Mouse (Mus musculus) midbrain, embryonic 15.5 days (tissue): ENCODE measurements around the gene Irx4. TPM values are rescaled to one million over a fixed set of nuclear protein-coding genes. Genes with fewer than 3 reads are reported as not detected.

Experiments
- ATAC-seq: fragments of 200-750 bp; cut with Nextera tagmentation; replicated peaks from 2 replicates; pipeline ENCODE4 v1.8.0; 2017; ENCODE audit warnings: moderate TSS enrichment
- H3K27ac ChIP-seq: fragments of 300-500 bp; sonication (generic); 2 replicates; pipeline ENCODE4 v1.5.1; 2015; ENCODE audit warnings: mild to moderate bottlenecking, inconsistent platforms
- H3K27me3 ChIP-seq: fragments of 300-500 bp; sonication (generic); replicated peaks from 2 replicates; pipeline ENCODE4 v1.6.1; 2015; ENCODE audit warnings: inconsistent platforms
- H3K36me3 ChIP-seq: fragments of 300-500 bp; sonication (generic); replicated peaks from 2 replicates; pipeline ENCODE4 v1.6.1; 2015; ENCODE audit warnings: inconsistent platforms
- H3K4me1 ChIP-seq: fragments of 300-500 bp; sonication (generic); 2 replicates; pipeline ENCODE4 v1.6.1; 2015; ENCODE audit warnings: inconsistent platforms
- H3K4me2 ChIP-seq: fragments of 300-500 bp; sonication (generic); 2 replicates; pipeline ENCODE4 v1.6.1; 2015; ENCODE audit warnings: inconsistent platforms, mild to moderate bottlenecking, moderate library complexity
- H3K4me3 ChIP-seq: fragments of 300-500 bp; sonication (generic); 2 replicates; pipeline ENCODE4 v1.5.1; 2015; ENCODE audit warnings: mild to moderate bottlenecking, inconsistent platforms
- H3K9ac ChIP-seq: fragments of 300-500 bp; sonication (generic); 2 replicates; pipeline ENCODE4 v1.6.1; 2015; ENCODE audit warnings: mild to moderate bottlenecking, inconsistent platforms
- H3K9me3 ChIP-seq: fragments of 300-500 bp; sonication (generic); 2 replicates; pipeline ENCODE4 v1.6.1; 2016; ENCODE audit warnings: inconsistent platforms
- WGBS: fragments of 180-500 bp; shearing (Covaris S2); methylation state at CpG from one replicate; pipeline ENCODE4 v1.1.7; 2015; ENCODE audit warnings: mixed read lengths; 5-methylcytosine and 5-hydroxymethylcytosine counted together
- polyA plus RNA-seq: library from polyadenylated mRNA; unstranded; fragments of >200 nt; fragmentation: Nextera tagmentation; extraction: Ambion mirVana; gene quantifications from 2 replicates; pipeline ENCODE4 v1.2.1, GENCODE M21; 2015

The Irx4 gene
- polyA plus RNA-seq: 0.96 and 1.7 TPM in 2 replicates

DNA sequence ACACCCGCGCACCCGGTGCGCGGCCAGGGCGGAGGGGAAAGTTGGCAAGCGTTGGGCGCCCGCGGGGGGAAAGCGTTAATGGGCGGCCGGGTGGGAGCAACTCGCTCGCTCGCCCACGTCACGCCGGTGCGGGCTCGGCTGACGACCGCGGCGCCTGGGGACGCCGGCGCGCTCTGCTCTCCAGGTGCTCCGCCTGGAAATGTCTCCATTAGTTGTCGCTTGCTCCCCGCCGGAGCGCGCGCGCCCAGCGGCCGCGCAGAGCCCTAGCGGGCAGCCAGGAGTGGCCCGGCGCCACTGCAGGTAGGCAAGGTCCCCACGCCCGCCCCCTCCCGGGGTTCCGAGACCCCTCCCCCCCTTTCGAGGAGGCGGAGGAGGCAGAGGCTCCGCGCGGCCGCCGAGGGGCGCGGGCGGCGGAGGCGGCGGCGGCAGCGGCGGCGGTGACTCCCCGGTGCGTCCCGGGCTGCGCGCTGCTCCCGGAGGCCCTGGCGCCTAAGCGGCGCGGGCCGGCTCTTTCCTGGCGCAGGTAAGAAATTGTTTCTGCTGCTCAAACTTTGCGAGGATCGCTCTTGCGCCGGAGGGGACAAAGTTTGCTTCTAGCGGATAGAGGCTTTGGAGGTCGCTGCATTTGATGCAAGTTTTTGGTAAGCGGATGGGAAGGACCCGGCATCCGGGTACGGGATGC, at the start of gene Irx4:
TSS of gene Irx4 (plus strand) at position 126 of the 682 bp plus-strand sequence.
- H3K27ac ChIP-seq: no peak within 1 kb of the TSS
- no peak within 1 kb of the TSS for H3K9ac ChIP-seq

DNA sequence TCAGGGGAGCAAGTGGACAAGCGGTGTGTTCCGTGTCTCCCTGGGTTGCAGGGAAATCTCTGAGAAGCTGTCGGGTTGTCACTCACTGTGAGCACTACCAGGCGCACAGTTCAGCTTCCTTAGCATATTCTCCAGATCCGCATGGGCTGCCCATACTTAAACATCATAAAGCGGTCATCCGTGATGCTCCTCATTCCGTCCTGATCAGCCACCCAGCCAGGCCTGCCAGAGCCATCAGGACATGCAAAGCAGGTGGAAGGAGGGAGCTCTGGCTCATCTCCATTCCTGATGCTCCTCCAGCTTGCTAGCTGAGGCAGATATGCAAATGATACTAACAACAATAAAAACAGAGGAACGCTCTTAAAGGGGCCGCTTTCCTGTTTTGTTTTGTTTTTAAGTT, 46.0 kb upstream of the Irx4 start:
- H3K4me3 ChIP-seq: no peak overlapping the region

More for the DNA sequence above, at the start of gene Irx4:
- WGBS: under 1% methylated on average over 85 of the region's 86 CpGs
- Histone ChIP-seq H3K36me3 (no peaks in the 10 kb centered on the region), H3K4me2 (peak within 1 kb of the TSS; percentile 86), H3K4me3 (peak within 1 kb of the TSS; percentile 44), H3K9me3 (no peaks in the 10 kb centered on the region), H3K4me1 (peaks cover 38% of the 10 kb centered on the region), H3K27me3 (peaks cover 86% of the 10 kb centered on the region)
- 0 out of 2 replicates have a peak, but pooled peaks have one; percentile 12 for ATAC-seq

DNA sequence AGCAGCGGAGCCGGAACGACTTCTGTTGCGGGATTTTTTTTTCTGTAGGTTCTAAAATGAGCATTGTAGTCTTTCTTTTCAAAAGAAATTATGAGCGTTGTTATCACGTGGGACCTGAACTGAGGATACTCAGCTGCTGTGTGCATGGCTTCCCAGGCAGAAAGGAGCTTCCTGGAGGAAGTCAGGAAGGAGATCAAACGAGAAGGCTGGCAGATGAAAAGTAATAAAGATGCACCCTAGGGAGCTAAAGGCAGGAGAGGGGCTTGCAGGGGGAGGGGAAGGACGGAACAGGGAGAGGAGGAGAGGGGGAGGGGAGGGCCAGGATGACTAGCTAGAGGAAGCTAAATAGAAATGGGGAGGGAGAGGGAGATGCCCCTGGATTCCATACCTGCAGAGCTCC, 23.8 kb upstream of the Irx4 start:
- no peaks in the 10 kb centered on the region for H3K27me3 ChIP-seq
- H3K9me3 ChIP-seq: no peaks in the 10 kb centered on the region
- no peaks in the 10 kb centered on the region for H3K36me3 ChIP-seq
- H3K4me2 ChIP-seq: no peak overlapping the region
- peaks cover 5% of the 10 kb centered on the region; the same call in 1 of the 2 replicates for H3K4me1 ChIP-seq
- H3K27ac ChIP-seq: no peak overlapping the region
- no peak overlapping the region for H3K4me3 ChIP-seq
- 34% methylated on average over 8 of the region's 8 CpGs for WGBS
- ATAC-seq: peak; percentile 74
- no peak overlapping the region for H3K9ac ChIP-seq

More for the DNA sequence above, 46.0 kb upstream of the Irx4 start:
- 59% methylated on average over 10 of the region's 10 CpGs for WGBS
- Histone ChIP-seq H3K4me2 (no peak overlapping the region), H3K9me3 (no peaks in the 10 kb centered on the region), H3K9ac (no peak overlapping the region), H3K4me1 (no peaks in the 10 kb centered on the region), H3K36me3 (no peaks in the 10 kb centered on the region), H3K27me3 (no peaks in the 10 kb centered on the region), H3K27ac (no peak overlapping the region)
- ATAC-seq: no peak

DNA sequence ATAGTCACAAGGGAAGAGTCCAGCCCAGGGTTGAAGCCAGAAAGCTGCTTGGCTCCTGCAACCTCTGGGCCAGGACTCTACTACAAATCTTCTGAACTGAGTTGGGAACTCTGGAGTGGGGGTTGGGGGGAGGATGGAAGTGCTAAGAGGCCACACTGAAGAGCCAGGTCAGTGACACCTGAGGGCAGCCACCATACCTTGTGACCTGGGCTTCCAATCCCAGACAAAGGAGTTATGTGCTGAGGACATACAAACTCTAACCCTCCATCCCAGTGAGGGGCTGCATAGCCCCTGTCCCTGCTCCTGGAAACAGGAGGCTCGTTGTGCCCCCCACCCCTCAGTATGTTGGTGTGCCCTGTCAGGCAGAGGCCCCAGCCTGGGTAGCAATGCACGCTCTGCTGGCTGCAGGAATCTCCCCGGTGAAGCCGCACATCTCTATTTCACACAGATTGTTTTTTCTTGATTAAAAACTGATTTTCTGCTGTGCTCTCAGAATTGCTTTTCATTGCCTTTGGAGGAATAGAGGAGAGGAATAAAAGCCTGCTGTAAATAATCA, 21.0 kb upstream of the Irx4 start:
- Histone ChIP-seq H3K36me3 (no peaks in the 10 kb centered on the region), H3K4me3 (no peak overlapping the region), H3K27ac (no peak overlapping the region), H3K27me3 (no peaks in the 10 kb centered on the region), H3K4me2 (no peak overlapping the region), H3K4me1 (peaks cover 5% of the 10 kb centered on the region; the same call in 1 of the 2 replicates), H3K9ac (no peak overlapping the region), H3K9me3 (0 out of 2 replicates have a peak, but pooled peaks cover 2% of the 10 kb centered on the region)
- peak; percentile 35; the same call in 1 of the 2 replicates for ATAC-seq
- 49% methylated on average over 4 of the region's 4 CpGs for WGBS

DNA sequence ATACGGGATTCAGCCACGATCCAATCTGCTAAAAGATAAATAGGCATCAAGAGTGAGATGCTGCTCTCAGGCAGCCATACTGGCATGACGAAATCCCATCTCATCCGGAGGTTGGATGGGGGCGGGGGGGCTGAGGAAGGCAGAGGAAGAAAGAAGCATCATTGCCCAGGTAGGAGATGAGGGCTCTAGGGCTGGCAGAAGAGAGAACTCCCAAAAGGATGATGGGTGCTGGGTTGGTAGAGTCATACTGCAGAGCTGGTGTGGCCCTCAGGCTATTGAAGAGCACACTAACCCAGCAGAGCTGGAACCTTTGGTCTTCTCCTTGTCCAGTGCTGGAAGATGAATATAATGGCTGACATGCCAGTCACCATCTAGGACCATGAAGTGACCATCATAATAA, 17.7 kb upstream of the Irx4 start:
- 89% methylated on average over 5 of the region's 5 CpGs for WGBS
- H3K36me3 ChIP-seq: no peaks in the 10 kb centered on the region
- ATAC-seq: no peak
- no peak overlapping the region for H3K4me2 ChIP-seq
- peaks cover 5% of the 10 kb centered on the region; the same call in 1 of the 2 replicates for H3K4me1 ChIP-seq
- H3K27ac ChIP-seq: no peak overlapping the region
- no peaks in the 10 kb centered on the region for H3K27me3 ChIP-seq
- H3K4me3 ChIP-seq: no peak overlapping the region
- no peak overlapping the region for H3K9ac ChIP-seq
- 0 out of 2 replicates have a peak, but pooled peaks cover 2% of the 10 kb centered on the region for H3K9me3 ChIP-seq

DNA sequence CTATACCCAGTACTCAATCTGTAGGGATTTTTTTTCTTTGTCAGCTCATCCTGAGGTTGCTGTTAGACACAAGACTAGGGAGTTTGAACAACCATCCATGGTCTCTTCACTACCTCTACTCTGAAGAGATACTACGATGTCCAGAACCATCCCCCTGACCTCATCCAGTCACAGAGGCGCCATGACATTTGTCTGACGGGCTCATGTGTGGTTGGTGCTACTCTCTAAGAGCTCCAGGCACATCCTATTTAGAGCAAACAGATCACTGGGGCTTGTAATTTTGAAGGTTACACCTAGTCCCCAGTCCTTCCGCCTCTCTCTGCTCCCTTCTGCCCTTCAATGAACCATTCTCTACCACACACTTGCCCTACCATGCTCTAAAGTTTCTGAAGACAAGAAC, 13.3 kb upstream of the Irx4 start:
- no peaks in the 10 kb centered on the region for H3K36me3 ChIP-seq
- no peak overlapping the region for H3K4me3 ChIP-seq
- ATAC-seq: no peak
- no peak overlapping the region for H3K4me2 ChIP-seq
- H3K27ac ChIP-seq: no peak overlapping the region
- no peaks in the 10 kb centered on the region for H3K4me1 ChIP-seq
- 95% methylated on average over 4 of the region's 4 CpGs for WGBS
- H3K27me3 ChIP-seq: peaks cover 7% of the 10 kb centered on the region
- no peak overlapping the region for H3K9ac ChIP-seq
- 0 out of 2 replicates have a peak, but pooled peaks cover 2% of the 10 kb centered on the region for H3K9me3 ChIP-seq

DNA sequence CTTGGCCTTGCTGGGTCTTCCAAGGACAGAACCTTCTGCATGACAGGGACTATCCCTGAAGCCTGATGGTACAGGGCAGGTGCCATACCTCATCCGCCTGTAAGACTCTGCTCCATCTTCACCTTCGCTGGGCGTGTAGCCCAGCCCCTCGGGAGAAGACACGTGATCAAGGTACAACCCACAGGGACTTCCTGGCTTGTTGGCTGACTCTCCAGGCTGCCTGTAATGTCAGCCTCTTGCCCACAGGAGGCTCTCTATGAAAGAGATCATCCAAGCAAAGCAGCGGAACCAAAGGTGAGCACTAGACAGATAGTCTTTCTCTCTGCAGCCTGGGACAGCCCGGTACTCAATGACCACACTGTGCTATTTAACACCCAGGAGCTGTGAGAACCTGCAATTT, 9.1 kb upstream of the Irx4 start:
- H3K27ac ChIP-seq: no peak overlapping the region
- no peaks in the 10 kb centered on the region for H3K4me1 ChIP-seq
- no peak overlapping the region for H3K4me2 ChIP-seq
- H3K27me3 ChIP-seq: peaks cover 18% of the 10 kb centered on the region
- no peak for ATAC-seq
- H3K9me3 ChIP-seq: no peaks in the 10 kb centered on the region
- WGBS: 41% methylated on average over 7 of the region's 7 CpGs
- no peaks in the 10 kb centered on the region for H3K36me3 ChIP-seq
- no peak overlapping the region for H3K4me3 ChIP-seq
- H3K9ac ChIP-seq: no peak overlapping the region

DNA sequence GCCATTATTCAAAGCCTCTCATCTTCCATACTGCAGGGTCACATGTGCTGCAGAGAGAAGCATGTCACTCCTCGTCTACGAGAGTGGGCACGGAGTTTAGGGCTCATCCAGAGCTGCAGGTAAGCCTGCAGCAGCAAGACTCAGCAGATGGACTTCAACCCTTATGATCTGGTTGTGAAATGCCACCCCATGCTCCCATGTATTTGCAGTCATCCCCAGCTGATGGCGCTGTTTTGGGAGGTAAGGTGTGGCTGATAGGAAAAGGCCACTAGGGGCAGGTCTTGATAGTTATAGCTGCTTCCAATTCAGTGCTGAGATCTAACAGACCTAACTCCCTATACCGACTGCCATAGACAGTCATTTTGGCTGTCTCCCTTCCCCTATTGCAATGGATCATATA, 8.3 kb upstream of the Irx4 start:
- Histone ChIP-seq H3K9ac (no peak overlapping the region), H3K36me3 (no peaks in the 10 kb centered on the region), H3K27me3 (peaks cover 19% of the 10 kb centered on the region), H3K4me2 (no peak overlapping the region), H3K4me1 (no peaks in the 10 kb centered on the region), H3K9me3 (no peaks in the 10 kb centered on the region), H3K27ac (no peak overlapping the region), H3K4me3 (no peak overlapping the region)
- 55% methylated on average over 5 of the region's 5 CpGs for WGBS
- no peak for ATAC-seq

DNA sequence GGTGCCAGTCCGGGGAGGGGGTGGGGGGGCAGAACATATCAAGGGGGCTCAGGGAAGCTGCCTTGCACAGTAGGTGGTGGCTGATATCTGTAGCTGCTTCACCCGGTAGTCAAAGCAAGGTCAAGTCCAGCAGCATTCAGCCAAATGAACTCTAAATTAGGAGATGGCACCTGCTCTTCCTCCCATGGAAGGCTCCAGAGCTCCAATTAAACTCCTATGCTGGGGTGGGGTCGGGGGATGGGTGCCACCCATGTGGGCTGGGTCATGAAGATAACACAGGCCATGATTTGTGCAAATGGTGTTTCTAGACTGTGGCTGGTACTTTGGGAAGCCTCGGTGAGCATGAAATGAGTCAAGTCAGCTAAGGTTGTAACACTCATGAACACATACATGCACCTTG, 1.9 kb upstream of the Irx4 start:
- Histone ChIP-seq H3K9ac (no peak overlapping the region), H3K27me3 (peaks cover 66% of the 10 kb centered on the region)
- 55% methylated on average over 4 of the region's 4 CpGs for WGBS

DNA sequence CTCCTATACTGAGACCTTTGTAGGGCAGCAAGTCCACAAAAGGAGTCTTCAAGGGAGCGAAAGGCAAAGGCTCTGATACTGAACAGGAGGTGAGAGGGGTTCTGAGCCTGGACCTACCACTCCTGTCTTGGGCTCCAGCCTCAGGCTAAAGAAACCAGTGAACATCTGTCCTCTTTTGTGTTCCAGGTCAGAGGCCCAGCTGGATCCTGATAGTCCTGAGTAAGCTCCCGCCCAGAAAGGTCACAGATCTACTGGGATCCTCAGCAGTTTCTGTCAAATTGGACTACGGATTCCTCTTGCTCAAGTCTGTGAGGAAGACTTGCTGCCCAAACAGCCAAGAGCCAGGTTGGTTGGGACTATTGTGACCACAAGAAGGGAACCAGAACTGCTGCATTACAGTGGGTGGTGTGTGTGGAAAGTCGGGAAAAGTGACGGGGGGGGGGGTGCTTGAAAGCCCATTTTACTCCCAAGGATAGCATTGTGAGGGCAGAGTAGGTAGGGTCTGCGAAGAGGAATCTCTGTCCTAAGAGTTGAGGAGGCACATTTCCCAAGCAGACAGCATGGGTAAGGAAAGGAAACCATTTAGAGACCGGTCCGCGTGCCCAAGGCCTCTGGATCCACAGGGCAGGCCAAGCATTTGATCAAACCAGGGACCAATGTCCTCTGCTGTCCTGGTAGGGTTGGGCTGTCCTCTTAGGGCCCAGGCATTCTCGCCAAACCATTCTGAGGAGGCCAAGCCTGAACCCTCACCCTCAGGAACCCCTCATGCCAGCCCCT, 514 bp upstream of the Irx4 start:
- Histone ChIP-seq H3K4me1 (peaks cover 33% of the 10 kb centered on the region), H3K27me3 (peaks cover 79% of the 10 kb centered on the region), H3K36me3 (no peaks in the 10 kb centered on the region), H3K4me2 (peak overlapping the region; percentile 86), H3K9ac (no peak overlapping the region), H3K4me3 (peak overlapping the region; percentile 44), H3K9me3 (no peaks in the 10 kb centered on the region), H3K27ac (no peak overlapping the region)
- ATAC-seq: peak; percentile 34; the same call in 1 of the 2 replicates
- WGBS: 7% methylated on average over 10 of the region's 10 CpGs

More for the DNA sequence above, 1.9 kb upstream of the Irx4 start:
- no peaks in the 10 kb centered on the region for H3K9me3 ChIP-seq
- peaks cover 22% of the 10 kb centered on the region for H3K4me1 ChIP-seq
- H3K27ac ChIP-seq: no peak overlapping the region
- no peak overlapping the region for H3K4me3 ChIP-seq
- H3K4me2 ChIP-seq: no peak overlapping the region
- ATAC-seq: no peak
- no peaks in the 10 kb centered on the region for H3K36me3 ChIP-seq

DNA sequence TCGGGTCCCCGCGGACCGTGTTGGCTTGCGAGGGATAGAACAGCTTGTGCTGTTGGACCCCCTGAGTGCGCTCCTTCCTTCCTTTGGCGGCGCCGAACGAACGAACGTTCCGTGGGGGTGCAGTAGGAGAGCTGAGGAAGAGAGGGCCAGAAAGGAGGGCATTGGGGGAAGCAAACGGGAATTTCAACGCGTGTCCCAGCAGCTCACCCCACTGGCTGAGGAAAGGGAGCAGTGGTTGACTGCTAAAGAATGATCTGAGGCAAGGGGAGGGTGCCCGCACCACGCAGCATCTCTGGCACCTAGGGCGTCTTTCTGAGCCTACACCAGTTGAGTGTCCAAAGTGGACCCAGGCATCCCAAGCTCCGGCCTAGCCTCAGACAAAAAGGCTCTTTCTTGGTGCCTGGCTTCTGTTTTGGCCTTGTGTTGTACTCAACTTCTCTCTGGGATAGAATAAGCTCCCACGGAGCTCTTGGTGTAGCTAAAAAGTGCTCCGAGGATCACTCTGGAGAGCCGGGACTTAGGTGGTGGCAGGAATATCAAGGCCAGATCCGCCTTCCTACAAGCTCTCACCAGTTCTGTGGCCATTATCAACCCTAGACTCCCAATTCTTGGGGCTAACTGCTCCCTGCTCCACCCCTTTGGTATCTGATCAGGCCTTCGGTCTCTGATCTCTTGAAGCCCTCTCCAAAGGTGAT, 904 bp downstream of the Irx4 start:
- H3K27ac ChIP-seq: no peak overlapping the region

DNA sequence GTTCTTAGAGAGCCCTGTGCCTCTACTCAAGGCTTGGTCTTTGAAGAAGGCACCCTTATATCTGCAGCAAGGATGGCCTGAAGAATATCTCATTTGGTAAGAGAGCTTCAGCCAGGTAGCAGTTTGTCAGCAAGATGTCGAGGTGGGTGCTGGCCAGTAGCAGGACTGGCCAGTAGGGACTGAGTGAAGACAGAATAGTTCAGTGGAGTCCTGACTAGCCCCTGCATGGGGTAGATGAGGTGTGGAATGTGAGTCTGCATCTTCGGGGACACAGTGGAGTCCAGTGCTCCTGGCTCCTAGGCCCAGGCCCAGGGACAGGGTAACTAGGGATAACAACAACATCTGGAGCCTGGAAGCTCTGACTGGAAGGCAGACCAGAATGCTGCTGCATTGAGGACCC, 1.6 kb downstream of the Irx4 start:
- 7% methylated on average over 2 of the region's 2 CpGs for WGBS

More for the DNA sequence above, 904 bp downstream of the Irx4 start:
- Histone ChIP-seq H3K9me3 (no peaks in the 10 kb centered on the region), H3K4me1 (peaks cover 40% of the 10 kb centered on the region), H3K9ac (no peak overlapping the region), H3K27me3 (peaks cover 86% of the 10 kb centered on the region), H3K4me2 (peak overlapping the region; percentile 86), H3K36me3 (no peaks in the 10 kb centered on the region), H3K4me3 (peak overlapping the region; percentile 44)
- ATAC-seq: no peak
- WGBS: 6% methylated on average over 20 of the region's 25 CpGs

More for the DNA sequence above, 1.6 kb downstream of the Irx4 start:
- Histone ChIP-seq H3K36me3 (no peaks in the 10 kb centered on the region), H3K27ac (no peak overlapping the region), H3K27me3 (peaks cover 93% of the 10 kb centered on the region), H3K4me3 (no peak overlapping the region), H3K4me1 (peaks cover 40% of the 10 kb centered on the region), H3K9ac (no peak overlapping the region), H3K4me2 (no peak overlapping the region), H3K9me3 (no peaks in the 10 kb centered on the region)
- ATAC-seq: no peak
